Mouse (Mus musculus) activated CD4-positive, CD25-positive, alpha-beta regulatory T cell (primary cell): ENCODE data around the gene Slc1a3. TPM values are rescaled to one million over a fixed set of nuclear protein-coding genes. Genes with fewer than 3 reads are reported as not detected.

Experiments
- polyA plus RNA-seq, 2 experiments: library from polyadenylated mRNA; unstranded; fragments of 100-300 nt; shearing (Covaris generic); gene quantifications; one replicate each; pipeline ENCODE4 v1.2.1; 2017

Gene Slc1a3
- polyA plus RNA-seq = 1 to 10 TPM in 1 of 2 experiments, under 1 TPM in 1; 0.38 to 2.1 TPM

DNA sequence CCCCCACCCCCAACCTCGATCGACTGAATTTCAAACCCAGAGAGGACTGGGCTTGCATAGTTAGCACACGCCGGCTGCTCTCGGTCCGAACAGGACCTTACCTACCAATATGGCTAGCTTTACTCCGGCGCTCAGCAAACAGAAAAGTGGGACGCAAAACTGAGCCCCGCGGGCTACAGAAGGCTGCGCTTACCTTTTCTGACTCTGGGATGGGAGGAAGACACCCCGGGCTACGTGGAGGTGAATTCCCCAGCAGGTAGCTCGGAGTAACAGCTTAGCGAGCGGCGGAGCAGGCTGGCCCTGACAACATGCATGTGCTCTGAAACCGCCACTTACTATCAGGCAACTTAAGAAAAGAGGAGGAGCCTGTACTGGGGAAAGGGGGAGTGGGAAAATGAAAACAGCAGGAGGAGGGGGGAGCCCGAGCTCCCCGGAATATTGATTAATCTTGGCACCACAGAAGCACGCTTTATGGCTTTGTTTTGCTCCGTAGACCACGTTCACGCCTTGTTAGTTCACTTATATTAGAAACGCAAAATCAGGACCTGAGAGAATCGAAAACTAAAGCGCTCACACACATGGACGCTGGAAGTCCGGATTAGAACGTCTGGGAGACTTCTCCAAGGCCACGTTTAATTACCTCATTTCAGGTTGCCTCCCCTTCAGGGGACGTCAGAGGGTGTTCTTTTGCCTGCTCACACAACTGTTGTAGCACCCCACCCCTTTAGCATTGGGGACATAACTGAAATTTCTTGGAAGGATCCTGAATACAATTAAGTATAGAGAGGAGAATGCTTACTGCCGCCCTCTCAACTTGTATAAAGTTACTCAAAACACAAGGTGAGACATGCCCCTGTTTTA lies at the start of gene Slc1a3:
Gene Slc1a3 (minus strand): TSS at position 619 of the 861 bp plus-strand sequence.

Other genes with a start within 250 kb of the Slc1a3 start
- gene Gm2310, start 190.8 kb downstream of the Slc1a3 start, polyA plus RNA-seq = not detected